Mouse (Mus musculus) heart, embryonic 15.5 days (tissue): ENCODE results near the gene Syt7. TPM values are rescaled to one million over a fixed set of nuclear protein-coding genes. Genes with fewer than 3 reads are reported as not detected.
A peak's percentile ranks its signal among the peaks of the same experiment; 100 is the strongest.

ENCODE experiments used
- ATAC-seq: fragments of 200-750 bp; cut with Nextera tagmentation; replicated peaks from 2 replicates; pipeline ENCODE4 v1.8.0; 2017; ENCODE audit warnings: low read depth, moderate TSS enrichment; ENCODE audit not compliant: insufficient number of reproducible peaks, insufficient read depth, low FRiP score
- H3K27ac ChIP-seq: fragments of 300-500 bp; sonication (generic); 2 replicates; pipeline ENCODE4 v1.5.1; 2015; ENCODE audit warnings: mild to moderate bottlenecking, inconsistent platforms
- H3K27me3 ChIP-seq: fragments of 300-500 bp; sonication (generic); 2 replicates; pipeline ENCODE4 v1.6.1; 2015; ENCODE audit warnings: inconsistent platforms
- H3K36me3 ChIP-seq: fragments of 300-500 bp; sonication (generic); 2 replicates; pipeline ENCODE4 v1.6.1; 2015; ENCODE audit warnings: mild to moderate bottlenecking, inconsistent platforms
- H3K4me1 ChIP-seq: fragments of 300-500 bp; sonication (generic); replicated peaks from 2 replicates; pipeline ENCODE4 v1.6.1; 2015; ENCODE audit warnings: inconsistent platforms
- H3K4me2 ChIP-seq: fragments of 300-500 bp; sonication (generic); 2 replicates; pipeline ENCODE4 v1.6.1; 2015; ENCODE audit warnings: inconsistent platforms, mild to moderate bottlenecking, moderate library complexity
- H3K4me3 ChIP-seq: fragments of 300-500 bp; sonication (generic); 2 replicates; pipeline ENCODE4 v1.5.1; 2015; ENCODE audit warnings: mild to moderate bottlenecking, inconsistent platforms
- H3K9ac ChIP-seq: fragments of 300-500 bp; sonication (generic); 2 replicates; pipeline ENCODE4 v1.6.1; 2015; ENCODE audit warnings: mild to moderate bottlenecking, inconsistent platforms
- H3K9me3 ChIP-seq: fragments of 300-500 bp; sonication (generic); replicated peaks from 2 replicates; pipeline ENCODE4 v1.6.1; 2016; ENCODE audit warnings: inconsistent platforms
- WGBS: fragments of 180-500 bp; shearing (Covaris S2); methylation state at CpG from one replicate; pipeline ENCODE4 v1.1.7; 2015; ENCODE audit warnings: mixed read lengths; 5-methylcytosine and 5-hydroxymethylcytosine counted together
- polyA plus RNA-seq: library from polyadenylated mRNA; unstranded; fragments of >200 nt; fragmentation: Nextera tagmentation; extraction: Ambion mirVana; gene quantifications from 2 replicates; pipeline ENCODE4 v1.2.1, GENCODE M21; 2015

Syt7 gene
- polyA plus RNA-seq, 1 experiment from 2014 or later, result 0.48 TPM

GRCm38 (mm10) chr19:10359105-10359946 is 29.6 kb upstream of the Syt7 start:
- Histone ChIP-seq H3K9me3 (no peaks in the 10 kb centered on the region), H3K27ac (no peak overlapping the region), H3K4me2 (no peak overlapping the region), H3K27me3 (peaks cover 29% of the 10 kb centered on the region), H3K4me1 (no peaks in the 10 kb centered on the region; the same call in 1 of the 2 replicates), H3K36me3 (no peaks in the 10 kb centered on the region), H3K4me3 (no peak overlapping the region), H3K9ac (no peak overlapping the region)
- no peak for ATAC-seq
- WGBS, result 75% methylated on average over 8 of the region's 8 CpGs

GRCm38 (mm10) chr19:10362473-10363129 is 26.3 kb upstream of the Syt7 start:
- no peak overlapping the region for H3K9ac ChIP-seq
- no peak overlapping the region for H3K27ac ChIP-seq
- peaks cover 21% of the 10 kb centered on the region for H3K27me3 ChIP-seq
- no peak overlapping the region for H3K4me3 ChIP-seq
- no peaks in the 10 kb centered on the region for H3K9me3 ChIP-seq
- WGBS, result 49% methylated on average over 6 of the region's 6 CpGs
- no peaks in the 10 kb centered on the region for H3K4me1 ChIP-seq
- ATAC-seq, result no peak
- no peak overlapping the region for H3K4me2 ChIP-seq
- H3K36me3 ChIP-seq, result no peaks in the 10 kb centered on the region

- no peak overlapping the region for H3K4me2 ChIP-seq
- ATAC-seq, result no peak
- no peaks in the 10 kb centered on the region for H3K9me3 ChIP-seq
- peaks cover 25% of the 10 kb centered on the region for H3K27me3 ChIP-seq
- H3K4me1 ChIP-seq, result no peaks in the 10 kb centered on the region
- H3K9ac ChIP-seq, result no peak overlapping the region
- no peak overlapping the region for H3K4me3 ChIP-seq
- WGBS, result 24% methylated on average over 7 of the region's 7 CpGs
- H3K27ac ChIP-seq, result no peak overlapping the region
- H3K36me3 ChIP-seq, result no peaks in the 10 kb centered on the region
These were observed 25.0 kb upstream of the Syt7 start for GRCm38 (mm10) chr19:10363869-10364268.

DNA sequence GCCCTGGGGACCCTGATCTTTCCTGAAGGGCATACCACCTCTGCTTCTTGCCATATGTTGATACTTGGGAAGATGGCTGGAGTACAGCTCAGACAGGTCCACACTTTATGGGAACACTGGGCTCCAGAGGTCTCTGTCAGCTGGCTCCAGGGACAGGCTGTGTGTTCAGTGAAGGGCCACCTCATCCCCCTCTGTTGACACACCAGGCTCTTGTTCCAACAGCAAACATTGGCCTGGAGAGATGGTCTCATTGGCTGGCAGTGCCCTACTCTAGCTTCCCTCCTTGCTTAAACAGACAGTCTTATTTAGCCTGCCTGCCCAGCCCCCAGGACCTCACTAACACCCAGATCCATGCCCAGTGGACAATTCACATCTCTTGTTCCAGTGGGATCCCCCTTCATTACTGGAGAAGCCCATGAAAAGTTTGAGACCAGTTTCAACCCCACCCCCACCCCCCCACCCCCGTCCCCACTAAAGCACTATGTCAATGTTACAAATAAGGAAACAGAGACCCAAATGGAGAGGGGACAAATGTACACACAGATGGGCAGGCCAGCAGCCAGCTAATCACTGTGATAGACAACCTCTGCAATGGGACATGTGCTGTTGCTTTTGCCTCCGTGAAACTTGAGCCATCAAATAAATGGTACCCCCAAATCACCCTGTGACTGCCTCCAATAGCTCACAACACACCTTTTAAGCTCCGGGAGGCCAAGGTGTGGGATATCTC is 22.6 kb upstream of the Syt7 start:
- no peak for ATAC-seq
- no peak overlapping the region for H3K4me3 ChIP-seq
- 55% methylated on average over 3 of the region's 3 CpGs for WGBS
- H3K9me3 ChIP-seq, result no peaks in the 10 kb centered on the region
- no peak overlapping the region for H3K4me2 ChIP-seq
- no peaks in the 10 kb centered on the region for H3K4me1 ChIP-seq
- no peaks in the 10 kb centered on the region for H3K36me3 ChIP-seq
- H3K9ac ChIP-seq, result no peak overlapping the region
- H3K27me3 ChIP-seq, result peaks cover 25% of the 10 kb centered on the region
- H3K27ac ChIP-seq, result no peak overlapping the region

DNA sequence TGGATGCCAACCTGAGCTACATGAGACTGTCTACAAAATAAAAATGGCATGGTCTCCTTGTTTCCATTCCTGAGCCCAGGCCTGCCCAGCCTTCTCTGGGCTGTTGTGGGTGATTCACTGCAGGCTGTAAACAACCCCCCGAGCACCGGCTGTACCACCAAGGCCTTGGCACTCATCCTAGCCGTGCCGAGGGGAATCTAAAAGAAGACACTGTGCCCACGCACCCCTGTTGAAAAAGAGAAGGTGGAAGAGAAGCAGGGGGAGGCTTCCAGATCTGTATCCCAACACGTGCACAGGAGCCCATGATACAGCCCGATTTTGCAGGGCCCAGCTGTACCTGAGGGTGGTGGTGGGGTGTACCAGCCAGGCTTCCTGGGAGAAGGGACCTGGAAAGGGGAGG is 21.1 kb upstream of the Syt7 start:
- Histone ChIP-seq H3K36me3 (no peaks in the 10 kb centered on the region), H3K27me3 (peaks cover 17% of the 10 kb centered on the region), H3K4me3 (no peak overlapping the region), H3K27ac (no peak overlapping the region), H3K4me1 (no peaks in the 10 kb centered on the region), H3K9me3 (no peaks in the 10 kb centered on the region), H3K9ac (no peak overlapping the region), H3K4me2 (no peak overlapping the region)
- 73% methylated on average over 7 of the region's 7 CpGs for WGBS
- ATAC-seq, result no peak

- no peak overlapping the region for H3K4me3 ChIP-seq
- H3K27me3 ChIP-seq, result peaks cover 16% of the 10 kb centered on the region; the same call in 1 of the 2 replicates
- no peak overlapping the region for H3K27ac ChIP-seq
- WGBS, result 54% methylated on average over 4 of the region's 4 CpGs
- peaks cover 3% of the 10 kb centered on the region; the same call in 1 of the 2 replicates for H3K4me1 ChIP-seq
- no peak overlapping the region for H3K4me2 ChIP-seq
- H3K36me3 ChIP-seq, result no peaks in the 10 kb centered on the region
- no peaks in the 10 kb centered on the region for H3K9me3 ChIP-seq
- no peak for ATAC-seq
- H3K9ac ChIP-seq, result no peak overlapping the region
These were observed 19.0 kb upstream of the Syt7 start for GRCm38 (mm10) chr19:10369936-10370335.

GRCm38 (mm10) chr19:10373191-10373590 is 15.7 kb upstream of the Syt7 start:
- H3K4me1 ChIP-seq, result peaks cover 4% of the 10 kb centered on the region; the same call in 1 of the 2 replicates
- peaks cover 30% of the 10 kb centered on the region for H3K27me3 ChIP-seq
- WGBS, result 60% methylated on average over 1 of the region's 1 CpGs
- no peak overlapping the region for H3K9ac ChIP-seq
- H3K9me3 ChIP-seq, result no peaks in the 10 kb centered on the region
- no peak overlapping the region for H3K4me3 ChIP-seq
- H3K27ac ChIP-seq, result no peak overlapping the region
- no peak overlapping the region for H3K4me2 ChIP-seq
- no peak for ATAC-seq
- H3K36me3 ChIP-seq, result no peaks in the 10 kb centered on the region

DNA sequence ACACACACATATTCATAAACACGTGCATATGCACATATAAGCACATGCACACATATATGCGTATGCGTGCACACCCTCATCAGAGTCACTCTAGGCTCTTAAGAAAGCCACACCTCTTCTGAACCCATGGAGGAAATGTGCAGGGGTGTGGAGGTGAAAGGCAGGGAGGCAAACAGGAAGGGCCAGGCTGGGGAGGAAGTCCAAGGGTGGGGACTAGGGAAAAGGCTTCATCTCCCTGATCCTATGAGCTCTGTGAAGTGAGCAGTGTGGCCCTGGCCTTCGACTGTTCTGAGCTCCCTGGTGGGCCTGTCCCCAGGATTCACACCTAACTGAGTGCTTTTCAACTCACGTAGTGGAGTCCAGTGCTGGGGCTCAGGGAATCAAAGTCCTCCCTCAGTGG is 13.6 kb upstream of the Syt7 start:
- no peak overlapping the region for H3K9ac ChIP-seq
- H3K4me3 ChIP-seq, result no peak overlapping the region
- H3K27ac ChIP-seq, result no peak overlapping the region
- H3K27me3 ChIP-seq, result peaks cover 31% of the 10 kb centered on the region
- H3K4me2 ChIP-seq, result no peak overlapping the region
- H3K36me3 ChIP-seq, result no peaks in the 10 kb centered on the region
- ATAC-seq, result peak; percentile 43; the same call in 1 of the 2 replicates
- 48% methylated on average over 5 of the region's 5 CpGs for WGBS
- H3K9me3 ChIP-seq, result no peaks in the 10 kb centered on the region
- H3K4me1 ChIP-seq, result peaks cover 4% of the 10 kb centered on the region; the same call in 1 of the 2 replicates

DNA sequence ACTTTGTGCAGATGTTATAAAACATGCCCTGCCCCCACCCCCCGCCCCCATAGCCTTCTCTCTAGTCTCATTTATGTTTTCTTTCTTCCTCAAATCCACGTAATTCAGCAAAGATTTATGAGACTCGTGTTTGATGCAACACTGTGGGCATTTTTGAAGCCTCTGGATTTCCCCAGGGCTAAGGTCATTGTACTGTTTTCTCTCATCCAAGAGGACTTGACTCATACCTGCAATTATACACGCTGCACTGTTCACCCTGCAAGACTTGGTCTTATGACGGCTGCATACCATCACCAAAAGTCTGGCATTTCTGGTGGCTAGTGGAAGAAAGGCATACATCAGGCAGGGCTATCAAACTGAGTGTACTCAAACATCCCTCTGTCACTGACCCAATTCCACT is 8.9 kb upstream of the Syt7 start:
- H3K4me2 ChIP-seq, result no peak overlapping the region
- peaks cover under 1% of the 10 kb centered on the region; the same call in 1 of the 2 replicates for H3K4me1 ChIP-seq
- WGBS, result 74% methylated on average over 5 of the region's 5 CpGs
- no peak overlapping the region for H3K27ac ChIP-seq
- no peaks in the 10 kb centered on the region for H3K9me3 ChIP-seq
- ATAC-seq, result no peak
- peaks cover 63% of the 10 kb centered on the region for H3K27me3 ChIP-seq
- H3K4me3 ChIP-seq, result no peak overlapping the region
- H3K9ac ChIP-seq, result no peak overlapping the region
- H3K36me3 ChIP-seq, result no peaks in the 10 kb centered on the region

- WGBS, result 48% methylated on average over 5 of the region's 5 CpGs
- Histone ChIP-seq H3K9me3 (no peaks in the 10 kb centered on the region), H3K4me3 (no peak overlapping the region), H3K4me1 (peaks cover 23% of the 10 kb centered on the region), H3K4me2 (no peak overlapping the region), H3K36me3 (no peaks in the 10 kb centered on the region), H3K27me3 (peaks cover 77% of the 10 kb centered on the region), H3K9ac (no peak overlapping the region), H3K27ac (no peak overlapping the region)
- no peak for ATAC-seq
These were observed 1.2 kb upstream of the Syt7 start for GRCm38 (mm10) chr19:10387660-10388059.

GRCm38 (mm10) chr19:10389391-10390098 is 655 bp downstream of the Syt7 start:
- peak overlapping the region; percentile 96 for H3K4me2 ChIP-seq
- H3K36me3 ChIP-seq, result no peaks in the 10 kb centered on the region
- WGBS, result under 1% methylated on average over 51 of the region's 54 CpGs
- H3K27ac ChIP-seq, result no peak overlapping the region
- H3K9ac ChIP-seq, result peak overlapping the region; percentile 63
- H3K9me3 ChIP-seq, result no peaks in the 10 kb centered on the region
- peaks cover 63% of the 10 kb centered on the region for H3K27me3 ChIP-seq
- peaks cover 23% of the 10 kb centered on the region for H3K4me1 ChIP-seq
- H3K4me3 ChIP-seq, result peak overlapping the region; percentile 65
- peak; percentile 7 for ATAC-seq
